Mouse (Mus musculus) bone marrow, adult 2 months (tissue): ENCODE results near the gene Avp. TPM values are rescaled to one million over a fixed set of nuclear protein-coding genes. Genes with fewer than 3 reads are reported as not detected.

Experiments used
- H3K27ac ChIP-seq: fragments of 200-500 bp; 2 replicates; pipeline ENCODE4 v1.5.1; 2012; ENCODE audit warnings: low read depth, mild to moderate bottlenecking, control low read depth, inconsistent platforms, low read length; ENCODE audit not compliant: control insufficient read depth, poor library complexity, insufficient read depth
- H3K4me1 ChIP-seq: fragments of 200-500 bp; 2 replicates; pipeline ENCODE4 v1.6.1; 2011; ENCODE audit warnings: low read length; ENCODE audit not compliant: control insufficient read depth, insufficient read depth
- H3K4me3 ChIP-seq: fragments of 200-500 bp; replicated peaks from 2 replicates; pipeline ENCODE3; 2011; ENCODE audit warnings: mild to moderate bottlenecking, low read depth, low read length, control low read depth; ENCODE audit not compliant: control insufficient read depth
- CTCF ChIP-seq: fragments of 200-500 bp; IDR thresholded peaks from 2 replicates; pipeline ENCODE4 v1.5.1; 2011; ENCODE audit warnings: low read length, control low read depth; ENCODE audit not compliant: control insufficient read depth, insufficient read depth
- POLR2A ChIP-seq: fragments of 200-500 bp; IDR thresholded peaks from 2 replicates; pipeline ENCODE4 v1.6.1; 2011; ENCODE audit warnings: low read depth, mild to moderate bottlenecking, control low read depth, low read length, borderline replicate concordance; ENCODE audit not compliant: control insufficient read depth
- WGBS: fragments of 180-500 bp; shearing (Covaris S2); methylation state at CpG from one replicate; pipeline ENCODE4 v1.1.7; 2018; 5-methylcytosine and 5-hydroxymethylcytosine counted together
- polyA plus RNA-seq: library from polyadenylated mRNA; stranded (reverse); fragments of >200 nt; gene quantifications from 2 replicates; pipeline ENCODE4 v1.2.4, GENCODE M21; 2011; ENCODE audit warnings: low replicate concordance; ENCODE audit not compliant: missing spikeins, insufficient read depth, insufficient read length

Avp gene
- polyA plus RNA-seq, 1 experiment: not detected

DNA sequence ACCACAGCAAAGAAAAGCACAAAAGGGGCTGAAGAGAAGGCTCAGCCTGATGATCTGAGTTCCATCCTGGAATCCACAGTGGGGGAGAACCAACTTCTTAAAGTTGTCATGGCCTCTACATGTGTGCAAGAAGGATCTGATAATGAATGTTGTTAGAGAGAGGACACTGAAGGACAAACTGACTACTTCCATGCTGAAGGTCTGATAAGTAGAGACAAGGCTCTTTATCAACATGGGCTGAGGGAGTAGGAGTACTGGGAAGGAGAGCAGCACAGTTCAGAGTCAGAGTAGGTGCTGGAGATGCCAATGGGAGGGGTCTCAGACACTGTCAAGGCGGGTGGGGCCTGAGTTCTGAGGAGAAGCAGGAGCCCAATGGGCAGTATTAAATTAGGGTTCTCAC, 13.2 kb upstream of the Avp start:
- no peak overlapping the region for H3K27ac ChIP-seq
- no peaks in the 10 kb centered on the region for H3K4me1 ChIP-seq
- 80% methylated on average over 1 of the region's 1 CpGs for WGBS
- no peak for TF ChIP-seq CTCF
- no peak for TF ChIP-seq POLR2A
- H3K4me3 ChIP-seq: no peak overlapping the region

GRCm38 (mm10) chr2:130591016-130591415, 8.7 kb upstream of the Avp start:
- H3K27ac ChIP-seq: no peak overlapping the region
- no peaks in the 10 kb centered on the region for H3K4me1 ChIP-seq
- H3K4me3 ChIP-seq: no peak overlapping the region
- TF ChIP-seq POLR2A (no peak), CTCF (no peak)
- WGBS: 84% methylated on average over 2 of the region's 2 CpGs

DNA sequence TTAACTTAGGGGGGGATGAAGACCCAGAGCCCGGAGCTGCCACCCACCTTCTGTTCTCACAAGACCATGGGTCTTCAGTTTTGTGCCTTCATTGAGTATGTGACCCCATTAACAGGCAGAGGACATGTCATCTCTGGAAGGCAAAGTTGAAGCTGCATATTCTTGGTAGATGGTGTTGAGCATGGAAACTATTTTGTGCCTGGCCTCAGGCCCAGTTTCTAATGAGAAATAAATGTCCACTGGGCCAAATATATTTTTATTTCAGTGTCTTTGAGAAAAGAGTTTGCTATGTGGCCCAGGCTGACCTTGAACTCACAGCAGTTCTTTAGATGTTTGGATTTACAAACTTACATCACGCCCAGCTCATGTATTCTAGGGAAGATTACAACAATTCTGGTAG, 7.4 kb upstream of the Avp start:
- WGBS: 84% methylated on average over 2 of the region's 2 CpGs
- Histone ChIP-seq H3K4me1 (no peaks in the 10 kb centered on the region), H3K4me3 (no peak overlapping the region), H3K27ac (no peak overlapping the region)
- TF ChIP-seq POLR2A (no peak), CTCF (no peak)

DNA sequence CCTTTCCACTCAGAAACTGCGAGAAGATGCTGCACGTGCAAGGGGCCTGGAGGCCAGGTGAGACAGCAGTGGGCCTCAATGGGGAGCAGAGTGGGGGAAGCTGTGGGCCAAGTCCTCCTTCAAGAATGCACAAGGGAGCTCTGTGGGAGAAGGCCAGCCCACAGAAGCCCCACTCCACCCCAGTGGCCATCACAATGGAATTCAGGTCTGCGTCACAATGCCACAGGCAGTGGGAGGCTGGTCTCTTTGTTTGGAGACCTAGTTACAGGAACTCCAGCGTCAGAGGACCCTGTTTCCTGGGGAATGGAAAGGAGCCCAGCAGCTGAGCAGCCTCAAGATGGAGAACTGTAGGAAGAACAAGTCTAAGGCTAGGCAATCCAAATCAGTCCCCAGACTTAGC, 6.8 kb upstream of the Avp start:
- TF ChIP-seq CTCF: no peak
- TF ChIP-seq POLR2A: no peak
- Histone ChIP-seq H3K4me1 (no peaks in the 10 kb centered on the region), H3K4me3 (no peak overlapping the region), H3K27ac (no peak overlapping the region)
- WGBS: 75% methylated on average over 4 of the region's 4 CpGs

DNA sequence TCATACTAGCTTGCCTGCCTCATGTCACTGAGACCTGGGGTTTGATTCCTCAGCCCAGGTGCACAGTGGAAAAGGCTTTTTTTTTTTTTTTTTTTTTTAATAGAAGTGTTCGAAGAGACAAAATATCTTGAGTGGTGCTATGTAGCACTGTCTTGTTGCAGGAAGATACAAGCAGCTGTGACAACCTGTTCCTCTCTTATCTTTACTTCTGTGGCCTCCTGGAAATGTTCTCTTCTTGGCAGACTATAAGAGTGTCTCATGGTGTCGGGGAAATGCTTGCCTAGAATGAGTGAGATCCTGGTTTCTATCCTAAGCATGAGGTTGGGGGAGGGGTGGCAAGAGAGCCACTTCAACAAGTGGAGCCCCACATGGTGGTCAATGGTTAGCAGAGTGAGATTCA, 6.0 kb upstream of the Avp start:
- TF ChIP-seq CTCF: no peak
- TF ChIP-seq POLR2A: no peak
- Histone ChIP-seq H3K4me1 (no peaks in the 10 kb centered on the region), H3K4me3 (no peak overlapping the region), H3K27ac (no peak overlapping the region)
- 52% methylated on average over 2 of the region's 2 CpGs for WGBS

DNA sequence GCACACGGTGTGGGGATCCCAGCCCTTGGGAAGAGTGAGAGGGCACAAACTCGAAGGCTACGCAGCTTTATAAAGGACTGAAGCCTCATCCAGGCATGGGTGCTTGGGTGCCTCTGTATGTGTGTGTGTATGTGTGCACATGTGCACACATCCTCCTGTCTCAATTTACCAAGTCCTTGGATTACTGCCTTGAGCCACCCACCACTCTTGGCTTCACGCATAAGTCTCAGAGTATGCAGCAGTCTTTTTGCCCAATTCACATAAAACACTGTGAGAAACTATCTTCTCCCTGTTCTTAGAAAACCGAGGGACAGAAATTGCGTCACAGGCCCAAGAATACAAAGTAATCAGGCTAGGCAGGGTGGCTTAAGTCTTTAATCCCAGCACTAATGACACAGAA, 3.7 kb upstream of the Avp start:
- H3K4me1 ChIP-seq: no peaks in the 10 kb centered on the region
- 54% methylated on average over 6 of the region's 6 CpGs for WGBS
- TF ChIP-seq POLR2A: no peak
- TF ChIP-seq CTCF: no peak
- no peak overlapping the region for H3K27ac ChIP-seq
- H3K4me3 ChIP-seq: no peak overlapping the region

DNA sequence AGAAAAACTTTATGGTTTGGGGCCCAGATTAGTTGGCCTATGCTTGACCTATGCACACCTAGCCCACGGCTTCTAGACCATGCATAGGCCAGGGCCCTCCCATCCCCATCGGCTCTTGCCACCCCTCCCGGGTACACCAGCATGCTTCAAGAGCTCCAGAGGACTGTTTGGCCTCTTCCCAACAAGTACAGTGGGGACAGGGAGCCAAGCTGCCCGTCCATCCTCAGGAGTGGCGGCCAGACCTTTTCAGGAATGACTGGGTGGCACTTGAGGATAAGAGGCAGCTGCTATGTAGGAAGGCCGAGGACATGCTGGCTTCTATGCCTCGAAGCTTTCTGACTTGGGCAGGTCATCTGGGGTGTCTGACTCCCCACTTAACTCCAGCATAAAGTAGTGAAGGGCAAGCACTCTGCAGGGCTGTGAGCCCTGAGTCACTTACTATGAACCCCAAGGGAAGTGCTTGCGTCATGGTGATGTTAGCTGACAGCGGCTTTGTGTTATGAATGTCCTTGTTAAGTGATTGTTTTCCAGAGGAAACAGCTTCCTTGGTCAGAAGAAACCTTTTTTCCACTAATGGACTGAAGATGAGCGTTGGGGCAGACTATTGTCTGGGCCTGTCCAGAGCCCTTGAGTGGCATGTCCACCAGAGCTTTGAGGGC, 1.7 kb upstream of the Avp start:
- WGBS: 79% methylated on average over 10 of the region's 10 CpGs
- Histone ChIP-seq H3K27ac (no peak overlapping the region), H3K4me1 (no peaks in the 10 kb centered on the region), H3K4me3 (no peak overlapping the region)
- TF ChIP-seq POLR2A (no peak), CTCF (no peak)

DNA sequence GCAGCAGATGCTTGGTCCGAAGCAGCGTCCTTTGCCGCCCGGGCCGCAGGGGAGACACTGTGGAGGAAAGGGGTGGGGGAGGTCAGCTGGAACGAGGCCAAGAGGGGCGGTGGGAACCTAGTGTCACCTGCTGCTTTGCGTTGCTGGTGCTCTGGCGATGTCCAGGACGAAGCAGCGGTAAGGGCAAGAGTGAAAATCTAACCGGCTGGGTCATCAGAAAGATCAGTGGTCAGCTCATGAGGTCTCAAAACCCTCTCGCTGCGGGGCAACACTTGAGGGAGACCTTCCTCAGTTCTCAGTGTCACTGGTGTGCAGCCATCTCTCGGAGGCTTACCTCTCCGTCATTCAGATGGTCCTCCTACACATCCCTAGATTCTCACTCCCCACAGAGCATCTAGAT, 1.2 kb downstream of the Avp start:
- WGBS: 12% methylated on average over 16 of the region's 16 CpGs
- Histone ChIP-seq H3K4me3 (no peak overlapping the region), H3K4me1 (no peaks in the 10 kb centered on the region; the same call in 1 of the 2 replicates), H3K27ac (no peak overlapping the region)
- TF ChIP-seq POLR2A (no peak), CTCF (no peak)

DNA sequence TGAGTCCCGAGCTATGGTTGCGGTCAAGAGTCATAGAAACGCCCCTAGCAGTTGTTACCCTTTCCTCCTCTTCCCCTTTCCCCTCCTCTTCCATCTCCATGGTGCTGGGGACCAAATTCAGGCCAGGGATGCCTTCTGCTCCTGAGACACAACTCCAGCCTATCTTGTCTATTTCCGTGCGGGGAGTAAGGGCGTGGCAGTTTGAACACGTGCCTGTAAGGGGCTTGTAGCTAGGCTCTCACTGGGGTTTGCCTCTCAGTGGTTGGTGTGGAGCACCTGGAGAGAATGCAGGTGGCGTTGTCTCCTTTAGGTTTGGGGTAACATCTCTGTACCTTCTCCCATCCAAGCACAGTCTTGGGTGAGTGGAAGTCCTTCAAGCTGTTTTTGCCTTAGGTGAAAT, 2.6 kb downstream of the Avp start:
- TF ChIP-seq POLR2A (no peak), CTCF (no peak)
- Histone ChIP-seq H3K4me1 (no peaks in the 10 kb centered on the region; the same call in 1 of the 2 replicates), H3K4me3 (no peak overlapping the region), H3K27ac (no peak overlapping the region)
- WGBS: 7% methylated on average over 8 of the region's 8 CpGs
